Mouse (Mus musculus): Measurements from ENCODE around the gene Hoxa10. TPM values are rescaled to one million over a fixed set of nuclear protein-coding genes. Genes with fewer than 3 reads are reported as not detected.

The Hoxa10 gene
- polyA plus RNA-seq, 1 experiment from 2014 or later = 0.20 TPM

DNA sequence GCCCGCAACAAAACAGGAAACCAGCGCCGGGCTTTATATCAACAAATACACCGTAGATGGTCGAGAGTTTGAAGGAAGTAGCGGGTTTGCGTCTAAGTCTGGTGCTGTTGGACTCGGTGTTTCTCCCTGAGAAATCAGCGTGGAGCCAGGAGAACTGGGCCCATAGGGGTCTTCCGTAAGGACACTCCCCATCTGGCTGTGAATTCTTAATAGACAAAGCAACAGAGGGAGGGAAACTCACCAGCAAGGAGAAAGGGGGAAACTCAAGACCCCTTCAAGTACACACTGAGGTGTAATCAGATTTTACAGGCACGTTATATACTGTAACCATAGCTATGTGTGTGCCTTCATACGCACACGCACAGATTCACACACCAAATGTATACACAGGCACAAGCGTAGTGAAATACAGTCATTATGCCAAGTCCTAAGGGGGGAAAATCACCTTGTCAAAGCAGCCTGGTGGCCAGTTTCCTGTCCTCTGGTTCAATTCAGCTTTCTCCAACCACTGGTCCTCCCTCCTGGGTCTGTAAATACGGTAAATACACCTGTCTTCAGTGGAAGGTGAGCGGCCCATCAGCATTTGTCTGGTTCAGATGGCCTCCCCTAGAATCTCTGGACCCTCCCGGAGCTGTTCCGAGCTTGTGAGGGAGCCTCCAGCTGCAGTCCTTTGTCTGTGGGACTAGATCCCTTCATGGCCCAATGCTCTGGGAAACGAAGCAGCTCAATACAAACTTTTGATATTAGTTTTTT lies 25.4 kb upstream of the Hoxa10 start:
- Histone ChIP-seq H3K4me2 (no peak overlapping the region), H3K27me3 (ENCODE audit: control insufficient read depth, insufficient read depth, low read length) (peaks cover 96% of the 10 kb centered on the region), H3K9ac (ENCODE audit: low read depth, low read length) (no peak overlapping the region), H3K9me3 (replicated peaks; ENCODE audit: control insufficient read depth, low read length) (no peaks in the 10 kb centered on the region), H3K36me3 (ENCODE audit: control insufficient read depth, insufficient read depth, low read length) (no peaks in the 10 kb centered on the region), H3K4me1 (ENCODE audit: control insufficient read depth, insufficient read depth, low read length) (no peaks in the 10 kb centered on the region; the same call in 1 of the 2 replicates), H3K4me3 (ENCODE audit: low read depth, low read length) (no peak overlapping the region), H3K27ac (ENCODE audit: low read depth, low read length) (no peak overlapping the region)
- 2% methylated on average over 19 of the region's 19 CpGs for WGBS (ENCODE audit: insufficient replicate concordance)
- no peak for ATAC-seq (replicated peaks; ENCODE audit: insufficient number of reproducible peaks, low FRiP score, low TSS enrichment)

DNA sequence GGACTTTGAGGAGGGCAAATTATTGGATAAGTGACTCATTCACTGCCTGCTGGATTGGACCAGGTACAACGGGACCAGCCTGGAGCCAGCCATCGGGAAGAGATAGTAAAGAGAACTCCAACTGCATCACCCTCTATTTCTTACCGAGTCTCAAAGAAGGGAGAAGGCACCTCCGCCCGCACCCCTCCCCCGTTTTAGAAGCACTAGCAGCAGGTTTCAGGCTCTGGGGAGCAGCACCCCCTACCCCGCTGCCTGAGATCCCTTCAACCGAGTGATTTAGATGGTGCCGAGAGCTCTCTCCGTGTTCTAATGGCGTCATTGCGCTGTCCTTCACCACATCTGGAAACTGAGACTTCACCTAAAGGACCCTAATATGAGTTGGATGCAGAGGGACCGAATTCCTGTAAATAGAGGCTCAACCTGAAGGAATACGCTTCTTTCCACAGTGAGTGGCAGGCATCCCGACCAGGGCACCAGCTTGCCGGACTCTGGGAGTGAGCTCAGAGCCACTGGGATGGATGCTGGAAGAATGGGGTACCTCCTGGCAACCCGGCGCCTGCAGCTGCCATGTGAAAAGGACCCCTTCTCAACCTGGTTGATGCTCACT lies 24.8 kb upstream of the Hoxa10 start:
- WGBS (ENCODE audit: insufficient replicate concordance) = 1% methylated on average over 18 of the region's 18 CpGs
- Histone ChIP-seq H3K9me3 (replicated peaks; ENCODE audit: control insufficient read depth, low read length) (no peaks in the 10 kb centered on the region), H3K27me3 (ENCODE audit: control insufficient read depth, insufficient read depth, low read length) (peaks cover 96% of the 10 kb centered on the region), H3K4me3 (ENCODE audit: low read depth, low read length) (no peak overlapping the region), H3K36me3 (ENCODE audit: control insufficient read depth, insufficient read depth, low read length) (no peaks in the 10 kb centered on the region), H3K4me2 (no peak overlapping the region), H3K9ac (ENCODE audit: low read depth, low read length) (no peak overlapping the region), H3K27ac (ENCODE audit: low read depth, low read length) (no peak overlapping the region), H3K4me1 (ENCODE audit: control insufficient read depth, insufficient read depth, low read length) (no peaks in the 10 kb centered on the region; the same call in 1 of the 2 replicates)
- no peak for ATAC-seq (replicated peaks; ENCODE audit: insufficient number of reproducible peaks, low FRiP score, low TSS enrichment)

- Histone ChIP-seq H3K4me1 (ENCODE audit: control insufficient read depth, insufficient read depth, low read length) (no peaks in the 10 kb centered on the region; the same call in 1 of the 2 replicates), H3K36me3 (ENCODE audit: control insufficient read depth, insufficient read depth, low read length) (no peaks in the 10 kb centered on the region), H3K27me3 (ENCODE audit: control insufficient read depth, insufficient read depth, low read length) (peaks cover 96% of the 10 kb centered on the region), H3K9me3 (replicated peaks; ENCODE audit: control insufficient read depth, low read length) (no peaks in the 10 kb centered on the region), H3K27ac (ENCODE audit: low read depth, low read length) (no peak overlapping the region), H3K9ac (ENCODE audit: low read depth, low read length) (no peak overlapping the region), H3K4me3 (ENCODE audit: low read depth, low read length) (no peak overlapping the region), H3K4me2 (no peak overlapping the region)
- ATAC-seq (replicated peaks; ENCODE audit: insufficient number of reproducible peaks, low FRiP score, low TSS enrichment) = no peak
- 2% methylated on average over 5 of the region's 5 CpGs for WGBS (ENCODE audit: insufficient replicate concordance)
Observed at GRCm38 (mm10) chr6:52264106-52264790, 23.6 kb upstream of the Hoxa10 start.

- H3K27me3 ChIP-seq (ENCODE audit: control insufficient read depth, insufficient read depth, low read length) = peaks cover 96% of the 10 kb centered on the region
- H3K4me1 ChIP-seq (ENCODE audit: control insufficient read depth, insufficient read depth, low read length) = no peaks in the 10 kb centered on the region; the same call in 1 of the 2 replicates
- no peaks in the 10 kb centered on the region for H3K36me3 ChIP-seq (ENCODE audit: control insufficient read depth, insufficient read depth, low read length)
- no peak overlapping the region for H3K4me2 ChIP-seq
- no peak overlapping the region for H3K9ac ChIP-seq (ENCODE audit: low read depth, low read length)
- no peaks in the 10 kb centered on the region for H3K9me3 ChIP-seq (replicated peaks; ENCODE audit: control insufficient read depth, low read length)
- no peak overlapping the region for H3K27ac ChIP-seq (ENCODE audit: low read depth, low read length)
- no peak overlapping the region for H3K4me3 ChIP-seq (ENCODE audit: low read depth, low read length)
- ATAC-seq (replicated peaks; ENCODE audit: insufficient number of reproducible peaks, low FRiP score, low TSS enrichment) = no peak
- 2% methylated on average over 6 of the region's 6 CpGs for WGBS (ENCODE audit: insufficient replicate concordance)
Observed at GRCm38 (mm10) chr6:52263321-52263585, 22.6 kb upstream of the Hoxa10 start.

DNA sequence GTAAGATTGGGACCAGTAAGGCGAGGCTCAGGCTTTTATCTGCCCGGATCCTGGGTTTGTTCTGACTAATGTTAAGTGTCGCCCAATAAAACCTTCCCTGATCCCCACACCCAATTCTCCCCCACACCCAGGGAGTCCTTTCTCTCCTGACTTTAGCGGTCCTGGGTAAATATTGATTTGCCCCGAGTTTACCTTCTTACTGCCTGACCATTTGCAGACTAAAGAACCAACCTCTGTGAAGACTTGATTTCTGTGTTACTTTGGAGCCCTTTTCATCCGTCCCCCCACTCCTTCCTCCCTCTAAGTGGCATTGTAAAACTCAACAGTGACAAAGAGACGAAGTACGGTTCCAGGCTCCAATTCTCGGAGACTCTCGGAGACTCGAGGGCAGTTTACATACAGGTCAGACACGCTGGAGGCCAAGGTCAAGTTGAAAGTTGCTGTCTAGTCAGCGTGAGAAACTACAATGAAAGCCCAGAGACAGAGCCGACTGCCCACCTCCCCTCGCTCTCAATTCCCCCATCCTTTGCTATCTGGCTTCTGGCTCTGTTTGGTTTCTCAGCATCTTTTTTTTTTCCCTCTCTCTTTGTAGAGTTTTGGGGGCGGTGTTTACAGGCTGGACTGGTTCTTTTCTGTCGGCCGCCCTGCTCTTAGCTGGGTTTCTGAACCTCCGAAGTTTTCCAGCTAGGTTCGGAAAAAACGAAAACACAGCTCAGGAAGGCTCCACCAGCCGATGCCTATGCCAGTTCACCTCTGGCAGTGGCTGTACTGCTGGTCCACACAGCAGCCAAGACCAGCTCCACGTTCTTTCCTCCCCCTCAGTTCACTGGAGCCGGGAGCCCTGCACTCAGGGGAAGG lies 22.0 kb upstream of the Hoxa10 start:
- no peaks in the 10 kb centered on the region for H3K9me3 ChIP-seq (replicated peaks; ENCODE audit: control insufficient read depth, low read length)
- no peaks in the 10 kb centered on the region for H3K36me3 ChIP-seq (ENCODE audit: control insufficient read depth, insufficient read depth, low read length)
- H3K27ac ChIP-seq (ENCODE audit: low read depth, low read length) = no peak overlapping the region
- H3K4me3 ChIP-seq (ENCODE audit: low read depth, low read length) = no peak overlapping the region
- no peak for ATAC-seq (replicated peaks; ENCODE audit: insufficient number of reproducible peaks, low FRiP score, low TSS enrichment)
- 2% methylated on average over 24 of the region's 24 CpGs for WGBS (ENCODE audit: insufficient replicate concordance)
- peaks cover 94% of the 10 kb centered on the region for H3K27me3 ChIP-seq (ENCODE audit: control insufficient read depth, insufficient read depth, low read length)
- H3K4me1 ChIP-seq (ENCODE audit: control insufficient read depth, insufficient read depth, low read length) = no peaks in the 10 kb centered on the region; the same call in 1 of the 2 replicates
- no peak overlapping the region for H3K9ac ChIP-seq (ENCODE audit: low read depth, low read length)
- no peak overlapping the region for H3K4me2 ChIP-seq

- Histone ChIP-seq H3K4me2 (no peak overlapping the region), H3K9me3 (replicated peaks; ENCODE audit: control insufficient read depth, low read length) (no peaks in the 10 kb centered on the region), H3K27ac (ENCODE audit: low read depth, low read length) (no peak overlapping the region), H3K36me3 (ENCODE audit: control insufficient read depth, insufficient read depth, low read length) (no peaks in the 10 kb centered on the region), H3K4me1 (ENCODE audit: control insufficient read depth, insufficient read depth, low read length) (no peaks in the 10 kb centered on the region; the same call in 1 of the 2 replicates), H3K4me3 (ENCODE audit: low read depth, low read length) (no peak overlapping the region), H3K27me3 (ENCODE audit: control insufficient read depth, insufficient read depth, low read length) (peaks cover 96% of the 10 kb centered on the region), H3K9ac (ENCODE audit: low read depth, low read length) (no peak overlapping the region)
- no peak for ATAC-seq (replicated peaks; ENCODE audit: insufficient number of reproducible peaks, low FRiP score, low TSS enrichment)
- WGBS (ENCODE audit: insufficient replicate concordance) = 4% methylated on average over 9 of the region's 9 CpGs
Observed at GRCm38 (mm10) chr6:52261751-52262462, 21.3 kb upstream of the Hoxa10 start.

- peak; percentile 67 for ATAC-seq (replicated peaks; ENCODE audit: insufficient number of reproducible peaks, low FRiP score, low TSS enrichment)
- Histone ChIP-seq H3K9me3 (replicated peaks; ENCODE audit: control insufficient read depth, low read length) (no peaks in the 10 kb centered on the region), H3K36me3 (ENCODE audit: control insufficient read depth, insufficient read depth, low read length) (no peaks in the 10 kb centered on the region), H3K27me3 (ENCODE audit: control insufficient read depth, insufficient read depth, low read length) (peaks cover 93% of the 10 kb centered on the region), H3K4me1 (ENCODE audit: control insufficient read depth, insufficient read depth, low read length) (no peaks in the 10 kb centered on the region; the same call in 1 of the 2 replicates), H3K9ac (ENCODE audit: low read depth, low read length) (no peak within 1 kb of the TSS), H3K27ac (ENCODE audit: low read depth, low read length) (no peak within 1 kb of the TSS), H3K4me2 (peak within 1 kb of the TSS; percentile 81), H3K4me3 (ENCODE audit: low read depth, low read length) (peak within 1 kb of the TSS; percentile 52)
- WGBS (ENCODE audit: insufficient replicate concordance) = 1% methylated on average over 31 of the region's 72 CpGs
Observed at GRCm38 (mm10) chr6:52260654-52261575, 20.3 kb upstream of the Hoxa10 start, which contains the start of gene Hoxa13. Gene Hoxa13, minus strand, starts transcription at chr6:52260880.

Data from heart, embryonic 11.5 days (tissue).